Mouse (Mus musculus) right cerebral cortex, postnatal 4 days (tissue): ENCODE measurements at regions not wholly inside any gene's neighbourhood (a gene's known extent, or its start where the extent isn't known, plus 50 kb on each side); places are given as distances from the start of the nearest gene placed in this dataset.

Experiments
- DNase-seq: peaks from one replicate; pipeline ENCODE4 v3.0.0-alpha.2; 2022

DNA sequence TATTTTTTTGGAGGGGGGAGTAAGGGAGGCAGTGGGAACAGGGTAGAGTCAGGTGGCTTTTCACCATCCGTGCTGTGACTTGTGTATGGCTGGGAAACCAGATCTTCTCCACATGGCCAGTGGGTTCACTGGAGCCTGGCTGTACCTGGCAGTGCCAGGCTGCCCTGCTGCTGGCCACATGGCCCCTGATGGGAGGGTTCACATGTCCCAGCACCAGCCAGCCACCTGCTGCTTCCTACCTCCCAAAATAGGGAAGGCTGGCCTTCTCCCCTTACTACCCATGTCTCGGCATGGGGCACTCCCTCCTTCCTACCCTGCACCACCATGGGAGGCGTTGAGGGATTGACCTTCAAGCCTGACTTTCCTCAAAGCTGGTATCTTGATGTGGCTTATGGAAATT is 82.9 kb upstream of the 1600014C23Rik start:
- no peak for DNase-seq

DNA sequence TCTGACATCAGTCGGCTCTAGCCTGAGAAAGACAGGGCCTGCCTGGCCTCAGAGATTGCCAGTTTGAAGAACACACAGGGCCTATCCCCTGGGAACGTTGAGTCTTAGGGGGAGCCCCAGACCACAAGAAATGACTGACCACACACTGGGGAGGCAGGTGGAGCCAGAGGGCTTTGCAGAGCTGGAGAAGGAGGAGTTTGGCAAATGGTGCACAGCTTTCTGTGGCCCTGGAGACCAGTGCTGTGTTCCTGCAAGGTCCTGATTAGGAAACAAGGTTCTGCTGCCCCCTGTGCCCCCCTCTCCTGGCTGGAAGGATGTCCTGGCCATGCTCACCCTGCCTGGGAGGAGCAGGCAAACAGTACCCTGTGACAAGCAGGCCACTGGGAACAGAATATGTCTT is 82.2 kb upstream of the 1600014C23Rik start:
- DNase-seq = no peak

DNA sequence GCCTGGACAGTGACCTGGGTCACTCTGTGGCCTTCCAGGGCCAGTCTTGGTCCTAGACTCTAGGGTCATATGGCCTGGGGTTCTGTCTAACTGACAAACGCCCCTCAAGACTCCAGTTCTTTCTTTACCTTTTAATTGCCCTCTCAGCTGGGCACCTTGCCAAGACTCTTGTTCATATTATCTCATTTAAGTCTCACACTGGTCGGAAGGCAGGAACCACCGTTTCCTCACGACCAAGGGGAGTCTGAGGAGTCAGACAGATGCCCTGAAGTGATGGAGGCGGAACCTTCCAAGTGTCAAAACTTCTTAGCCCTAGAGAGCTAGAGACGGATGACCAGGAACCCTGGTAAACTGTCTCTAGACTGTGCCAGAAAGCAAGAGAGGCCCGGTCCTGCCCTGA is 81.7 kb upstream of the 1600014C23Rik start:
- DNase-seq = no peak

DNA sequence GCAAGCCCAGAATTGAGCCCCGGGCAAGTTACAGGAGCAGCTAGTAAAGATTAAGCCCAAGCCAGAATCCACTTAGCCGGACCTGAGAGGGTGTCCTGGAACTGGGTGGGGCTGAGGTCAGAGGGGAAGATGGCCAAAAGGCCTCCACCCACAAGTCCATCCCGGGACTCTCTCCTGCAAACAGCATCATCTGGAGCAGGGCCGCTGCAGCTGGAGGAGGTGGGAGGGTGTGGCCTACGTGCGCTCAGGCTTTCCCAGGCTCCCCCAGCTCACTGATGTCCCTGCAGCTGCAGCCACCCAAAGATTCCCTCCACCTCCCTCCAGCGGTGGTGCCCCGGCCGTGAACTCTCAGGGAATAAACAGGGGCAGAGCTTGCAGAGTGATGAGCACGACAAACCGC is 80.9 kb upstream of the 1600014C23Rik start:
- DNase-seq = no peak

DNA sequence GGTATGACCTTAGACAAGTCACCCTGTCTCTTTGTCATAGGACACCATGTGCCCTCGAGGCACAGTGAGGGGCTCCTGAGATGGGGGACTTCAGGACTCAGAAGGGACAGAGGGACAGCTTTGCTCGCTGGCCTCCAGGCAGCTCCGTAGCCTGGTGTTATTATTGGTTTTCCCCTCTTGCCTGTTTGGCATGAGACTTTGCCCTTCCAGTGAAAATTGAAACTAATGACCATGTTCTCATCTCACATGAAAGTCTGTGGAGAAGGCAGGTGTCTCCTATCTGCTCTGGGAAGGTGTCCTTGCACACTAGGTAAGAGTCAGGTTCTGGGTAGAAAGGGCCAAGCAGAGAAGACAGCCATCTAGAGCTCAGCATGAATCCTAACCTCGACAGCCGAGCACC is 80.3 kb upstream of the 1600014C23Rik start:
- no peak for DNase-seq

DNA sequence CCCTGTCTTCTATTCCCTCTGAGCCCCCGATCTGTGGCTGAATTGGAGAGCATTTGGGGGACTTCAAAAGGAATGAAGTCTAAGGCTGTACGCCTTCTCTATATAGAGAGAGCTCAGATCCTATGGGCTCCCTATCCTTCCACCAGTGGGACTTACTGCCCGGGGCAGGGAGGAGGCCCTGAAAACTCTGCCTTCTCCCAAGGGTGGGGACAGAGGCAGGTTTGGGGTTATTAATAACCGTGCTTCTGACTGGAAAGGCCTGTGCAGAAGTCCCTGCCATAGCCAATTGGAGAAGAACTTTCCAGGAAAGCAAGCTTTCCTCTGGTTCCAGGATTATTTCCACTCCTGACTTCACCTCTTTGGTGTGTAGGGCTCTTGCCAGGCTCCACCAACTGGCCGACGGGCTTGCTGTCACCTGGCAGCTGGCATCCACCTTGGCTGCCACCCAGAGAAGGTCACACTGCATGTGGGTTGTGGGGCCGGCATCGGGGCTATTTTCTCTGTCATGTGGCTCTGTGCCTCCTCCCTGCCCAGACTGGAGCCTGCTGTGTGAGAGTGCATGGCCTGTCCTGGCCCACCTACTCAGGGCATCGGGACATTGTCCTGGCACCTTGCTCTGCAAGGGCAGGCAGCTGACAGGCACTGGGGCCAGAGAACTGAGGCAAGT is 78.8 kb upstream of the 1600014C23Rik start:
- DNase-seq = no peak

DNA sequence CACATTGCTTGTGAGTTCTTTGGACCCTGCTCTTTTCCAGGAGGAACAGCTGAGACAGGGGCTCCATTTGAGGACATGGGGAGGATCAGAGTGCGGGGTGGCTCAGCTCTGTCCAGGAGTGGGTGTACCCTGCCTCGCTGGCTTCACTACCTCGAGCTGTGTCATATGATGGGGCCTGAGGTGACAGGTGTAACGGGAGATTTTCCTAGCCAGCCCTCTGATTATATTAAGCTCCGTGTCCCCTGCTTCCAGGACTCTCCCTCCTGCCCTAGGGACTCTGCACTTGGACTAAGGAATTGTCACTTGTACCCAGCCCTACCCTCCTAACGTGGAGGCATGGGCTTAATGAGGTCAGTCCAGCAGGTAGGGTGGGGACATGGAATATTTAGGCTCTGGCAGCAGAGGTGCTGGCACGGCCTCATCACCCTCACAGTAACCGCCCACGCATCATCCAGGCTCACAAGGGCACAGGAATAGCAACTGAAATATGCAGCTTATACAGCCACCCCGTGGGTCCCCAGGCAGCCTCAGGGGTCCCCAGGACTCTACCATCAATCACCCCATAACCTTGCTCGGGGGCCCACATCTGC is 78.1 kb upstream of the 1600014C23Rik start:
- no peak for DNase-seq

DNA sequence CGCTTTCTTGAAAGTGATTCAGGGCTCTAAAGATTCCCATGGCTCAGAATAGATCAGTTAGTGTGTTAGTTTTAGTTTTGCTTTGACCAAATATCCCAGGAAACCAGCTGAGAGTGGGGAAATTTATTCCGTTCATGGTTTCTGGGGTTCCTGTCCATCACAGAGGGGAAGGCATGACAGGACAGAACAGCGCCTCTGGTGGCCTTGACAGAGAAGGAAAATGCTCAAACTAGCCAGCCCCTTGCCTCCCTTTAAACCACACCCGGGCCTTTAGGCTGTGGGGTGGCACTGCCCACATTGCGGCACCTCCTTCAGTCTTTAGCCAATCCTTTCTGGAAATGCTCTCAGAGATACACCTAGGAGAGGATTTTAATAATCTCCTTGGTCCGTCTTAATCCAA is 76.1 kb upstream of the 1600014C23Rik start:
- DNase-seq = no peak

DNA sequence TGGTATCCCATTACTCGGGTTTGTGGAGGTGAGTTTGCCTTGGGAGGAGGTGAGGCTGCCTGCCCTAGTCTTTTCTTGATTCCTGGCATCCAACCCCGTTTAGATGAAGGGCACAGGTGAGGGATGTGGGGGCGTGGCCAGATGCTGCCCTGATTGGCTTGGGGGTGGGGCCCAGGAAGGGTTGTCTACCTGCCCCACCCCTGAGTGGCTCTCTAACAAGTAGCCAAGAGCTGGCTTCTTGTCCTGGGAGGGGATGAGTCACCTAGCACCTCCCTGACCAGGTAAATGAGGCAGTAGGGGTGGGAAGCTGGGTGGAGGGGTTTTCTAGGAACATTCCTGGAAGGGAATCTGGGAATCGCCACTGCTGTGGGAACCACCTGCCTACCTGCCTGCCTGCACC is 74.7 kb upstream of the 1600014C23Rik start:
- no peak for DNase-seq

DNA sequence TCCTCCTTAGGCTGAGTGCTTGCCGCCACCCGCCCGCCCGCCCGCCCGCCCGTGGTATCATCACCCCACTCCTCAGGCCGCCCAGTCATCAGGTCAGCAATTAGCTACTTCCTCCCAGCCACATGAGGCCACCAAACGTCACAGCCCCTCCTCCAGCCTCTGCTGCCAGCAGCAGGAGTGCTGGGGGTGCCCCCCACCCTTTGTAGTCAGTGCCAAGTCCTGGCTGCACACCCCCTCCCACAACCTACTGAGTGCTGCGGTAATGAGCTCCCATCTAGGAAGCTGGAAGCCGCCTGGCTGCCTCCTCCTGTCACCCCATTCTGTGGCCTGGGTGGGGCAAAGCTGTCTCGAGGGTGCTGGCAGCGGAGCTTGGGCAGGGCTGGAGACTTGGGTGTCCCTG is 73.8 kb upstream of the 1600014C23Rik start:
- peak; percentile 34 for DNase-seq

DNA sequence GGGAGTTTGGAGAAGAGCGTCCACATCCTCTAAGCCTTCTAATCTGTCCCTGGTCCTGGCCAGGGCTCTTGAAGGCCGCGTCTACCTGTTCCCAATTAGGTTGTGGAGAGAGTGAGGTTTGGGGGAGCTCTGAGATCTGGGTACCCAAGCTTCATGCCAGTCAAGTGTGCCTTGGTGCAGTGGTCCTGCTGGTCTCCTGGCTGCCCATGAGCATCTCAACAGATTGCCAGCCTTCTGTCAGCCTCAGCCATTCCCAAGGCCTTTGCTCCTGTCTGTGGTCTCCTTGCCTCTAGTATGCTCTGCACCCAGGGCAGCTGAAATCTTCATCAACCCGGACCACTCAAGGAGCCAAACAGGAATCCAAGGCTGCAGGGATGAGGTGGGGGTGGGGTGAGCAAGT is 73.2 kb upstream of the 1600014C23Rik start:
- no peak for DNase-seq

DNA sequence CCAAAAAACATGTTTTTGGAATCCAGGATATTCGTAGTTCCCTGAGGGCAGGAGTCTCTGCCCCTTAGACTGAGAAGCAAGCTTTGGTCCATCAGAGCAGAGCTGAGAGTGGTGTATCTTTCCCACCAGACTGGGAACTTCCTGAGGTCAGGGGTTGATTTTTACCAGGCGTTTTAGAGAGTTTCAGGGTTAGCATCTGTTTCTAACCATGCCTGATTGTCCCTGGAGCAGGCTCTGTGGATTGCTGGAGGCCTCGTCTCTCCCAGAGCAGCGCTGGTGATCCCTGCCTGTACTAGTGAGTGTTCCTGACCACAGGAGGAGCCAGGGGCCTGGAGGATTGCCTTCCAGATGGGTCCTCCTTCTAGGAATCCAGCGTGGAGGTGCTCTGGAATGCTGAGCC is 72.8 kb upstream of the 1600014C23Rik start:
- no peak for DNase-seq

DNA sequence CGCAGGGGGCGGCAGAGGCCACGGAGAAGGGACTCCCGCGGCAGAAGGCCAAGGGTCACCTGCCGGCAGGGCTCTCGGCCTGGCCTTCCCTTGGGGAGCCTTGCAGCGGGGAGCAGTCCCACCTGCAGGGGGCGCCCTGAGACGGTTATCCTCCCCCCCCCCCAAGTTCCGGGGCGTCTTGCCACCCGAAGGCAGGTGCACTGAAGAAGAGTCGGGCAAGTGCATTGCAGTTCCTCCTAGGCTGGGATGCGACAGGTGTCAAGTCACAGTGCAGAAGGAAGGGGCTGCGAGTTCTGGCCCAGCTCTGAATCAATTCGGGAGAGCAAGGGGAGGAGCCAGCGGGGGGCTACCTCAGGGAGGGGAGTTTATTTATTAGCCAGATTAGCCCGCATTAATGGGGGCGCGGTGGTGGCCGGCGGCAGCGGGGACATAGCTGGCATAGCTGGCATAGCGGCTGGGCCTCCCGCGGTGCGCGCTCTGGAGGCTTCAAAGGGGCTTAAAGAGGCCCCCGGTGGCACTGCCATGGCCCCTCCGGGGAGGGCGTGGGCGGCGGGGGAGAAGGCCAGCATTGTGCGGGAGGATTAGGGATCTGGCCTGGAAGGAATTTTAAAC is 71.9 kb upstream of the 1600014C23Rik start:
- DNase-seq = peak; percentile 55

DNA sequence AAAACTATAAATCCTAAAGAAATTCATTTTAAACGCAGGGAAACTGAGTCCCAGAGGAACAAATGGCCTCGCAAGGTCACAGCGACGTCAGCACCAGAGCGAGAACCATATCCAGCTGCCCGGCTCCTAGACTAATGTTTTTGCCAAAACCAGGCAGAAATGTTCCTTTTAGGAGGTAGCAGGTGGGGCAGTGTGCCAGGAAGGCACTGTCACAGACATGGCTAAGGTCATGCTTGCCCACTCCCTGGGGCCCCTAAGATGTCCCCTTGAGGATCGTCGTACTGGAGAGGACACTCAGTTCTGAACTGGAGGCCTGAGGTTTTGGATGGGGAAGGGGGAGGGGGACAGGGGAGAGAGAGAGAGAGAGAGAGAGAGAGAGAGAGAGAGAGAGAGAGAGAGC is 69.7 kb upstream of the 1600014C23Rik start:
- no peak for DNase-seq

DNA sequence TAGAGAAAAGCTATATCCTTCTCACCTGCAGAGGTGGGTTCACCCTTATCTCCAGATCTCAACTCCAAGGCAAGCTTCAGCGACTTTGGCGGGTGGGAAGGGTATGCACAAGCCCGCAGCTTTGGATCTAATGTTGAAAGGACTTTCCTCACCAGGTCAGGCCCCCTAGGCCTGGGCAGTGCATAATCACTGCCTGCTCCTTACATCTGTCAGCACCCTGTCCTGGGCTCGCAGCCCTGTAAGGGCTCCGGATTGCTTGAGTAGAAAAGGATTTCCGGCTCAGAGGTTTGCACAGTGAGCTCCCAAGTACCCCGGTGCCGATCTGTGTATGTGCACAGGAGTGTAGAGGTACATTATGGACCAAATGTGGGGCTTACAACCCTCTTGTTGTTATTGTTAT is 68.8 kb upstream of the 1600014C23Rik start:
- no peak for DNase-seq

DNA sequence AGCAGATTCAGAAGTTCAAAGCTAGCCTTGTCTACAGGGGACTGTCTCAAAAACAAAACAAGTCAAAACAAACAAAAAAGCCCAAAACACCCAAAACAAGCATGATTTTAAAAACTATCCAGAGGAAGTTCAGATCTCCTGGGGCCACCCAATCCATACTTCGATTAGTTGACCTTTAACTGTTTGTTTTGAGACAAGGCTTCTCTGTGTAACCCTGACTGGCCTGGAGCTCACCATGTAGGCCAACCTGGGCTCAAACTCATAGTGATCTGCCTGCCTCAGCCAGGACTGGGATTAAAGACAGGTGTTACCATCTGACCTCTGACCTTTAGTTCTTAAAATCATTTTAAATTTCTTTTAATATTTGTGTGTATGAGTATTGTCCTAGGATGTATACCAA is 66.1 kb upstream of the 1600014C23Rik start:
- no peak for DNase-seq

DNA sequence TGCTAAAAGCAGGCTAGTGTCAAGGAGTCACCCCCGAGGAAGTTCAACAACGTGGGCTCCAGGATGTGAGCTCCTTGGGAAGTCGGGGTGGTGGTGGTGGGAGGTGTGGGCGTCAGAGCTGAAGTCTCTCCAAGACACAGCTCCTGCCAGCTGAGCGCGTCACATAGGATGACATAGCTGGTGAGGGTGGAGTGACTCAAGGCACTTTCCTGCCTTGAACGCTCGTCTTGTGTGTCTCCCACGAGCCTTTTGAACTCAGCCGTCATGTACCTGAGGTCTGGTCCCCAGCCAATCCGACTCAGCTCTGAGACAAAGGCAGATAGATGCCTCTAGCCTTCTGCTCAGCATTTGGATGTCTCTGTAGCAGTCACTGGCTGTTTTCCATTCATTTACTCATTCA is 65.4 kb upstream of the 1600014C23Rik start:
- no peak for DNase-seq

DNA sequence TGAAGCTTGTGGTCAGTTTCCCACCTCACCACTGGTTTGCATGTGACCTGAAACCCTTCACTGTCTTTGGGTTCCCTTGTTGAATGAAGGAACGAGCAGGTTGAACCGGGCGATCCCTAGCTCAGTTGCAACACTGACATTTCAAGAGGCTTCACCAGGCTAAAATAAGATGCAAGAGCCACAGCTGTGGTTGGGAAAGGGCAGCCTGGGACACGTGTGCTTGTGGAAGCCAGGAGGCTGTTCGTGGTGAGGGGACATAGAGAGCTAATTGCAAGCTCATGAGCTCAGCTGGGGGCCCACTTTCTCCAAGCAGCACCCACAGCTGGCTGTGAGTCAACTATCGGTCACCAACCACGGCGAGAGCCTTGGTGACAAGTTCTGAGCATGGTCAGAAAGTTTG is 64.8 kb upstream of the 1600014C23Rik start:
- no peak for DNase-seq

DNA sequence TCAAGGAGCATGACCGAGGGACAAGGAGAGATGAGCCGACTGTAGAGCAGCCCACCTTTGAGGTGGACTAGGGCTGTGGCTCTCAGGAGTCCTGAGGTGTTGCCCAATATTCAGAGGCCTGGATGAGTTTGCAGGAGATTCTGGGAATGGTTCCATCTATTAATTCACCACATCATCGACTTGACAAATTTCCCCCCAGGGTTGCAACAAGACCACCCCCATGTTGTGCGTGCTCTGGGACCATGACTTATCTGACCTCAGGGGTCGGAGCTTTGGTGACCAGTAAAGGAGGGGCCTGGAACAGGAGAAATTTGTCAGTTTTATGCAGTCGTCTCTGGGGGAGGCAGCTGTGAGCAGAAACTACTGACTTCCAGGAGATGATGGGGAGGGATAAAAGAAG is 63.5 kb upstream of the 1600014C23Rik start:
- DNase-seq = no peak

DNA sequence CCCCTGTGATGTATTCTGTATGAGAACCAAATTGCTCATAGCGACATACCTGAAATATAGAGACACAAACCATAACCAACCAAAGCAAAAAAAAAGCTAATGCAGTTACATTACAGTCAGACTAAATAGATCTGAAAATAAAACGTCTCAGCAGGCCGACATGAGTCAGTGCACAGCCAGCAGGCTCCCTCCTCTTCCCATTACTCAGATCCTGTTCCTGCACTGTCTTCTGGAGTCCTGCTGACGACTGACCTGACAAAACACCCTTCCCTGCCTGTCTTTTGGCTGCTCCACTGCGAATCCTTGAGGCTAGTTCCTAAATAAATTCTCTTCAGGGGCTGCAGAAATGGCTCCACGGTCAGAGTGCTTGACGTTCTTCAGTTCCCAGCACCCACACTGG is 61.3 kb upstream of the 1600014C23Rik start:
- no peak for DNase-seq

DNA sequence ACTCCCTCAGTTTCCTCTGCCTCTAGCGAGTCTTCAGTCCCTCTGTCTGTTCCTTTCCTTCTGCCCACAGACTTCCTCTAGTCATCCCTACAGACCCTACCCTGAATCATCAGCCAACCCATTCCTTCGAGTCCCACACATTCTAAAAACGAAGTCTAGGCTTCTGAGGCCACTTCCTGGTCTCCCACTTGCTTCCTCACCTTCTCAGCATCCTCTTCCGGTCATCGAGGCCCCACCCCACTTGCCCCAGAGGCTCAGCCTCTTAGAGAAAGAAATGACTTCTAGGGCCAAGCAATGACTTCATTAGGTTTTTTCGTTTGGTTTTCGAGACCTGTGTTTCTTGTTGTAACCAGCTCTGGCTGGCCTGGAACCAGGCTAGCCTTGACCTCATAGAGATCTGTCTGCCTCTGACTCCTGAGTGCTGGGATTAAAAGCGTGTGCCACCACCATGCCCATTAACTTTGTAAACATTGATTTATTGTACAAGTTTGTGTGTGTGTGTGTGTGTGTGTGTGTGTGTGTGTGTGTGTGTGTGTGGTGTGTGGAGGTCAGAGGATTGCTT is 57.4 kb upstream of the 1600014C23Rik start:
- no peak for DNase-seq

DNA sequence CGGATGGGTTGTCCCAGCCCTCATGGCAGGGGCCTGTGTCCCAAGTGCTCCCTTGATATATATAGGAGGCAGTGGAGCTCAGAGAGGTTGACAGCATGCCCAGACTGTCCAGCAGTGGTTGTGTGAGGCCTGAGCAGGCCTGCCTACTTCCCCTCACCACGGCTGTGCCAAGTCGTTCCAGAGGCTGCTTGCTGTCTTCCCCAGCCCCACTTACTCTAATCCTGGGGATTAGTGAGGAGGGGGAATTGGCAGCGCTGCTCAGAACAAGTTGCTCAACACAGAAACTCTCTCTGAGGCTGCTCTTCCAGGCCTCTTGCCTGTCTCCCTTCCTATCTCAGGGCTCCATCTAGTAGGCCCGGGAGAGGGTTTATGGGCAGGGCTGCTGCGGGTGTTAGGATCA is 56.1 kb upstream of the 1600014C23Rik start:
- DNase-seq = no peak

DNA sequence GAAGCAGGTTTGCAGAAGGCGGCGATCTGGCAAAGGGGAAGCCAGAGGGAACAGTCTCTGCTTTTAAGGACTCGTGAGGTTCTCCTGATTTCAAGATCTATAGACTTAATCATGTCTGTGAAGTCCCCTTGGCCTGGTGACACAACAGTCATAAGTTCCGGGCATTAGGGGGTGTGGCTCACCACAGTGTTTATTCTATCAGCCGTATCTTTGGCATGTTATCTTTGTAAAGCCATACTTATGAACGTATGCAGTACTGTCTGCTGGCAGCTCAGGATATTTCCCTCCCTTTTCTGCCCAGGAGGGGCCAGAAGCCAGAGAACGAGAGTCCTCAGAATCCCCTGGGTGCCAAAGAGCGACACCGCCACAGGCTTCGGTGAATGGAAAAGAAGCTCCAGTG is 51.3 kb upstream of the 1600014C23Rik start:
- DNase-seq = no peak

DNA sequence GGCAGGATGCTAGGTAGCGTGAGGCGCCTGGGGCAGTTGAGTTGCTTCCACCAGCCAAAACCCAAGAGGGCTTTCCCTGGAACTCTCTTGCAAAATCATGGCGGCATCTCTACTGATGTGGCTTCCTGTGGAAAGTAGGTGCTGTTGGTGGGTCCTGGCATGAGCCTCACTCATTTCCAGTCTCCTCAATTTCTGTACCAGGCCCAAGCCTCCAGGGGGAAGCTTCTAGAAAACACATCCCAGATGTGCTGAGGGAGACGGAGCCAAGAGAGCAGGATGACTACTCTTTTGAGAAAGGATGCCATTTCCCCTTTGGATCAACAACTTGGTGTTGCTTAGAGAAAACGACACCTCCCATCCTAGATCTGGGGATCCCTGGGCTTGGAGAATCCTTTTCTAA is 50.9 kb upstream of the 1600014C23Rik start:
- no peak for DNase-seq
